Mouse (Mus musculus) bone marrow, adult 2 months (tissue): ENCODE data around the gene Gpr179.

ENCODE experiments used
- CTCF ChIP-seq: fragments of 200-500 bp; IDR thresholded peaks from 2 replicates; pipeline ENCODE4 v1.5.1; 2011; ENCODE audit warnings: low read length, control low read depth; ENCODE audit not compliant: control insufficient read depth, insufficient read depth
- POLR2A ChIP-seq: fragments of 200-500 bp; IDR thresholded peaks from 2 replicates; pipeline ENCODE4 v1.6.1; 2011; ENCODE audit warnings: low read depth, mild to moderate bottlenecking, control low read depth, low read length, borderline replicate concordance; ENCODE audit not compliant: control insufficient read depth

GRCm38 (mm10) chr11:97352027-97352684 is at the start of gene Gpr179:
- TF ChIP-seq POLR2A (no peak), CTCF (no peak)
